Mouse (Mus musculus) right cerebral cortex, postnatal 4 days (tissue): ENCODE results near the gene Plod3.

Experiments used
- DNase-seq: peaks from one replicate; pipeline ENCODE4 v3.0.0-alpha.2; 2022

Plod3 gene

DNA sequence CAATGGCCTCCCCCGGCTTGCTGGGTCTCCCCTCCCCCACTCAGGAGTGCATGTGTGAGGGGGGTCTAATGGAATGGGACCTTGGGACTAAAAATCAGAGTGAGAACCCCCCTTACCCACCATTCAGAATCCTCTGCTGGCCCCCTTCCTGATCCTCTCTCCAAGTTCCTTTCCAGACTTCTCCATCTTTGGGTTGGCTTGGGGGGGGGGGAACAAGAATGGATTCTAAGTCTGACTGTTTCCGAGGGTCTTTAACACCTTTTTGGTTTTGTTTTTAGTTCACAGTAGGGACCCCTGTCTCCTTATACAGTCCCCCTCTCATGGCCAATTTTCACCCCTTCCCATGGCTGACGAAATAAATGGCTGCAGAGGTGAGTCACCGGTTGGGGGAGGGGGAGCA is 39.3 kb downstream of the Plod3 start, which contains the start of gene Vgf:
Gene Vgf, plus strand, starts transcription at position 301 of the 400 bp plus-strand sequence.
- no peak for DNase-seq

DNA sequence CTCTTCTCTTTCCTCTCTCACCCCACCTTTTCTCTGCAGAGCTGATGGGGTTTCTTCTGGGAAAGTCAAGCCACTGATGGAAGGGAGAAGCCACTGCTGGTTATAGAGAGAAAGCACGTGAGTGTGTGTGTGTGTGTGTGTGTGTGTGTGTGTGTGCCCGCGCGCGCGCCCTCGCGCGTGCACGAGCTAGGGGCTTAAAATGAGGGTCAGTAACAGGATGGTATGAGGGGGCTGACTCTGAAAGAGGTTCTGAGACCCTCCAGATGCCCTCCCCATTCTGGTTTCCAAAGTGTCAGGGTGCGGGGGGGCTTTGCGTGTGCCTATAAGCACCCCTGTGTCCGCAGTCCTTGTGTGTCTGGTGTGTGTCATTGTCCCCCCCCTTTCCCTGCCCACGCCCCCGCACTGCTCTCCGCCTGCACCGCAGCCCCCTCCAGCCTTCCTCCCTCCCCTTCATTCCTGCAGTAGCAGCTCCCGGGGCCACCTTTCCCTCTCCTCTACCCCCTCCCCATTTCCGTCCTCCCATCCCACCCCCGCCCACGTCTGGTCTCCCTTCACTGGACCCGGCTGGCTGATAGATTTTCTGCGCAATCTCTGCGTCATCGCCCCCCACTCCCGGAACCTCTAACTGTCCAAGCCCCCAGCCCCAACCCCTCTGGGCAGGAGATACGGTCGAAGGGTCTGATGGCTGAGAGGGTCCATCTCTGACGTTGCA is 41.9 kb downstream of the Plod3 start:
- DNase-seq, result peak; percentile 24

DNA sequence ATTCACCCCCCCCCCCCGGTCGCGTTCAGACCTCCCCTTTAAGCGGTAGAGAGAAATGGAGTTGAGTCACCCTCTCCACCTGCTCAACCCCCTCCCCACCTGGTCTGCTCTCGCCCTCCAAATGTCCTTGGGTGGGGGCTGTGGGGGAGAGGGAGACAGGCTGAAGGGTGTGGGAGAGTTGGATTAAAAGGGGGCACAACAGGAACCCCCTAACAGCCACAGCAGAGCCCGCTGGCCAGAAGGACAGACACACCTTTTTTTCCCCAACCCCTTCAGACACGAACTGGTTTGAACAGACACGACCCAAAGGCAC is 42.4 kb downstream of the Plod3 start:
- no peak for DNase-seq

DNA sequence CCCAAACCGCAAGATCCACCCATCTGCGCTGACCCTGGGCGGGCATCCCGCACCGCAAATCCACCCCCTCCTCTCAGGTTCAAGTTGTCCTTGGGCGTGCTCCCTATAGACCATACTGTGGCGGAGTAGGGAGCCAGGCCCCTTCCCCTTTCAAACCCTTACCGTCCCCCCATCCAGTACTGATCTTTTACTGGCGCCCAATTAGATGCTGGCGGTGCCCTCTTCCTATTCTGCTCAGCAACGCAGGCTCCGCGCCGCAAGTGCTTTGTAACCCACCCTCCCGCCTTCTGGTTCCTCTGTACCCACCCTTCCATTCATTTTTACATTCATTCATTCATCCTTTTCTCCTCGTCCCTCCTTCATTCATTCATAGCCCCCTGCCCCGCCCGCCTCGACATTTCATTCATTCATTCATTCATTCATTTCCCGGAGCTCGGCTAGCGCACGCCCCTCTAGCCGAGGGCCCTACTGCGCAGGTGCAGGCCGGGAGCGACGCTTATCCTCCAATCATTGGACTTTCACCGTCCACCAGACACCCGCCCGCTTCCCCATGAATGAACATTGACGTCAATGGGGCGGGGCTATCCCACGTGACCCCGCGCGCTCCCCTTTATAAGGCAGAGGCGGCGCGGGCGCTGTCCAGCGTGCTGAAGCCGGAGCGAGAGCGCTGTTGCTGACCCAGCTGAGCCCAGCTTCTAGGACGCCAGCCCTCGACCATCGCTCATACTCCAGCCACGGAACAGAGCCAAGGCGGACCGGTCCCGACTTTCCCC is 43.0 kb downstream of the Plod3 start:
- peak; percentile 97 for DNase-seq

DNA sequence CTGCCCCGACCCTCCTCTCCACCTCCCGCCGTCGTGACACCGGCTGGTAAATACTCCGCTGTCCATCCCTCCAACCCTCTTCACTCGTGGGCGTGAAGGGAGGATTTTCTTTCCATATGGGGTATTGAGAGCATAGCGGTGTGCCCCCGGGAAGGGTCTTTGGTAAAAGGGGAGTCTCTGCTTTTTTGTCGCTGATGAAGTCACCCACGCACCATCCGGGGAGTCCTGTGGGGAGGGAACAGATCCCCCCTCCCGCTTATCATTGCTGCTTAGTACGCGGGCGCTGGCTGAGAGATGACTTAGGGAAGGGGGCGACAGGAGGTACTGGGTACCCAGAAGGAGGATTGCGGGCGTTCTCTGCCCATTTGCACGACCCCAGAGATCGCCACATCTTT is 43.6 kb downstream of the Plod3 start:
- peak; percentile 42 for DNase-seq

DNA sequence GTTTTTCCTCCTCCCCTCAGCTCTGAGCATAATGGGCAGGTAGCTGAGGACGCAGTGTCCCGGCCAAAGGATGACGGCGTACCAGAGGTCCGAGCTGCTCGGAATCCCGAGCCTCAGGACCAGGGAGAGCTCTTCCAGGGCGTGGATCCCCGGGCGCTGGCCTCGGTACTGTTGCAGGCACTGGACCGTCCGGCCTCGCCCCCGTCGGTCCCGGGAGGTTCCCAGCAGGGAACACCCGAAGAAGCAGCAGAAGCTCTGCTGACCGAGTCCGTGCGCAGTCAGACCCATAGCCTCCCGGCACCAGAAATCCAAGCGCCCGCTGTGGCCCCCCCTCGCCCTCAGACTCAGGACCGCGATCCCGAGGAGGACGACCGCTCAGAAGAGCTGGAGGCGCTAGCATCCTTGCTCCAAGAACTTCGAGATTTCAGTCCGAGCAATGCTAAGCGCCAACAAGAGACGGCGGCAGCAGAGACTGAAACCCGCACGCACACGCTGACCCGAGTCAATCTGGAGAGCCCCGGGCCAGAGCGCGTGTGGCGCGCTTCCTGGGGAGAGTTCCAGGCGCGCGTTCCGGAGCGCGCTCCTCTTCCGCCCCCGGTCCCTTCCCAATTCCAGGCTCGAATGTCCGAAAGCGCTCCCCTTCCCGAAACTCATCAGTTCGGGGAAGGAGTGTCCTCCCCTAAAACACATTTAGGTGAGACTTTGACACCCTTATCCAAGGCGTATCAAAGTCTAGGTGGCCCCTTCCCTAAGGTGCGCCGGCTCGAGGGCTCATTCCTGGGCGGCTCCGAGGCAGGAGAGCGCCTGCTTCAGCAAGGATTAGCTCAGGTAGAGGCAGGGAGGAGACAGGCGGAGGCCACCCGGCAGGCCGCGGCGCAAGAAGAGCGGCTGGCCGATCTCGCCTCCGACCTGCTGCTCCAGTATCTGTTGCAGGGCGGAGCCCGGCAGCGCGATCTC is 44.5 kb downstream of the Plod3 start:
- peak; percentile 25 for DNase-seq

DNA sequence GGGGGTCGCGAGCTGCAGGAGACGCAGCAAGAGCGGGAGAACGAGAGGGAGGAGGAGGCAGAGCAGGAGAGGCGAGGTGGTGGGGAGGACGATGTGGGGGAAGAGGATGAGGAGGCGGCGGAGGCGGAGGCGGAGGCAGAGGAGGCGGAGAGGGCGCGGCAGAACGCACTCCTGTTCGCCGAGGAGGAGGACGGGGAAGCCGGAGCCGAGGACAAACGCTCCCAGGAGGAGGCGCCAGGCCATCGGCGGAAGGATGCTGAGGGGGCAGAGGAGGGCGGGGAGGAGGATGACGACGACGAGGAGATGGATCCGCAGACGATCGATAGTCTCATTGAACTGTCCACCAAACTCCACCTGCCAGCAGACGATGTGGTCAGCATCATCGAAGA is 45.2 kb downstream of the Plod3 start:
- peak; percentile 57 for DNase-seq

DNA sequence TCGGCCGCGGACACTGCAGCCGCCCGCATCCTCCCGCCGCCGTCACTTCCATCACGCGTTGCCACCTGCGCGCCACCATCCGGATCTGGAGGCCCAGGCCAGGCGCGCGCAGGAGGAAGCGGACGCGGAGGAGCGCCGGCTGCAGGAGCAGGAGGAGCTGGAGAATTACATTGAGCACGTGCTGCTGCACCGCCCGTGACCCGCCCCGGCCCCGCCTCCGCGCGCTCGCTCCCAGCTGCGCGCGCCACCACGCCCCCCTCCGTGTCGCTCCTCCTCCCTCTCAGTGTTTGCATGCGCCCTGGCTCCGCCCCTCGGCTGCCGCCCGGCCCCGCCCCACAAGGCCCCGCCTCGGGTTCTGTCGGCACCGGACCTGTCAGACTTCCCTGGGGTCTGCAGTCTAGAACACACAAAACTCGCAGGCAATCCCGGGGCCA is 45.8 kb downstream of the Plod3 start:
- peak; percentile 79 for DNase-seq

DNA sequence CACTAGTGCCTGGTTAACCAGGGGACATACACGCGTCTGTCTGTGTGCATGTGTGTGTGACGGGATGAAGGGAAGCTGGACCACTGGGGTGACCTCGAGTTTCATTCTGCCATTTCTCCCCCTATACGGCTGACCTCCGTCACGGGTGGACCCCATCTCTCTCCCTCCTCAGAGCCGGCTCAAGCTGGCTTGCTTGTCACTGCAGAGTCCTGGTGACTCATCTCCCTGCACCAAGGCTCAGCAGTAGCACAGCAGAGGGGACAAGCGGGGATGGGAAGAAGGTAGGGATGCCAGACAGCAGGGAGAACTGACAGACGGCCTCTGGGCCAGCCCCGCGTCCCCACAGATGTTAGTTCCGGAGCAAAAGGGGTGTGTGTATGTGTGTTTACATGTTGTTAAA is 49.4 kb downstream of the Plod3 start:
- no peak for DNase-seq

DNA sequence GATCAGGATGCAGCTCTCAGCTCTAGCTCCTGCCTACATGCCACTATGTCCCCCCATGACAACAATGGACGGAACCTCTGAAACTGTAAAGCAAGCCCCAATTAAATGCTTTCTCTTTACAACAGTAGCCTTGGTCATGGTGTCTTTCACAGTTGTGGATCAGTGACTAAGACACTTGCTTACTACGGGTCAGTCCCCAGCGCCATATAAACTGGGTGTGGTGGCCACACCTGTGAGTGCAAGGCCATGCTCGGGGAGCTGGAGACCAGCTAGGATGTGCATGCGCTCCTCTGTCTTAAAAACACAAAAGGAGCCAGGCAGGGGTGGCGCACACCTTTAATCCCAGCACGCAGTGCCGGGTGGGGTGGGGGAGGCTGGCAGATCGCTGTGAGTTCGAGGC is 52.6 kb downstream of the Plod3 start:
- DNase-seq, result no peak

DNA sequence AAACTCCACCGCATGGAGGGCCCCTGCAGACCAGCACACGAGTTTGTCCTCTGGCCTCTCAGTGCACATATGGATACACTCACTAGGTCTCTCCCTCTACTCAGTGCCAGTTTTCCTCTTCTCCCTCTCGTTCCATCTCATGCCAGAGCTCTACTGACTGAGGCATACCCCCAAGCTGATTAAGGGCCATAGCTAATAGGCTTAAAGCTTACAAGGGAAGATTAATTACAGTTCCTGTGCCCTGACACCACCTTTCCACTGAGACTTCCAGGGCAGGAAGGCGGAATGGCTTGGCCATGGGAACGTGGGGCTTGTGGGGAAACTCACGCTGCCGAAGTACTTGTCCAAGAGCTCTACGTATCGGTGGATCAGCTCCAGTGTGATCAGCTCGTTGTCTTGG is 54.6 kb downstream of the Plod3 start:
- DNase-seq, result no peak

DNA sequence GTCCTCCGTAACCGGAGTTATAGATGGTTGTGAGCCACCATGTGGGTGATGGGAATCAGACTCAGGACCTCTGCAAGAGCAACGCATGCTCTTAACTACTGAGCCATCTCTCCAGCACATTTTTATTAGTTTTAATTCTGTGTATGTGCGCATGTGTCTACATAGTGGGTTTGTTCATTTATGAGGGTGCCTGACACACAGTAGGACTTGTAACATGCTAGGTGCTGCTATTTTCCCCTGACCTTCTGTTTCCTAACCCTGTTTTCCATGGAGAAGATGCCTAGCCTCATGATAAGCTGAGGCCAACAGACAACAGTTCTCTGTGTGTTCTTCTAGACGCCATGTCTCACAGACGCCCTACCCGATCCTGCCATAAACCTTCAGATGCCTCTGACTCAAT is 57.2 kb downstream of the Plod3 start:
- no peak for DNase-seq

DNA sequence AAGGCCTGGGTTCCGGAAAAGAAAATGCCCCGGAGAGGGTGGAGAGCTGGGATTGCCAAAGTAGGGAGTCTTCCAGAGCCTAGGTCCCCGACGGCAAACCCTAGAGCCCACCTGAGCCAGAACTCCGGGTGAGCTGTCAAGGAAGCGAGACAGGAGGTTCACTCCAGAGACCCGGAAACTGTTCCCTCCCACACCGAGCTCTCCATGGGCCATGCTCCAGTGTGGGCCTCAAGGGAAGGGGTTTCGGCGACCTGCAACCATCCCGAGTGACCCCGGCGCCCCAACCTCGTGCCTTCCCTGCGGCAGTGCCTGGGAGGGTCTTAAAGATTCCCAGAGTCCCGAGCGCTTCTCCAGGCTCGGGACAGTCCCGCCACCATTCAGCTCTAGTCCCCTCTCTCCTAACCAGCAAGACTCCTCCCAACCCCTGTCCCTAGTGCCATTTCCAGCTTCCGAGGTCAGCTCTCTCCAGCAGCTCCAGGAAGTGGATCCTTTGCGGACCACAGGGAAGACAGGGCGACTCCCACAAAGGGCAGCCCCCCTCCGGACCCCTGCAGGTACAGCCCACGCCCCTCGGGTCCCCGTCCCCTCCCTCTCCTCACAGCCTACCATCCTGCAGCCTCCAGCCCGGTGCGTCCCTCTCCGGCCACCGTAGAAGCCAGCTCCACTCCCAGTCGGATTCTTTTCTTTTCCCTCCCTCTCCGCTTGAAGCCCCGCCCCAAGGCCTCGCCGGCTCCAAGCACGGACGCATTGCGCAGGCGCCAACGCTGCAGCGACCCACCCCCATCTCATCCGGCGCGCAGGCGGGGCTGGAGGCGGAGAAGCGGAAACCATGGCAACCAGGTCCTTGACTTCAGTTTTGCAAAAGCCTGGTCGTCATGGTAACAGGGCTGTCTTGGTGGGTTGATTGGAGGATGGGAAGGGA is 58.8 kb downstream of the Plod3 start, which contains the start of gene Ap1s1:
Gene Ap1s1, minus strand, starts transcription at position 734 of the 922 bp plus-strand sequence.
- DNase-seq, result peak; percentile 98
